Mouse (Mus musculus) midbrain, embryonic 13.5 days (tissue): ENCODE measurements around the gene Idh3a. TPM values are rescaled to one million over a fixed set of nuclear protein-coding genes. Genes with fewer than 3 reads are reported as not detected.
"Not testable (repeated sequence)": the region's sequence is repeated elsewhere in the genome, so short reads cannot be mapped to it uniquely, and the experiment has no call there.

Experiments
- ATAC-seq: fragments of 200-750 bp; cut with Nextera tagmentation; 2 replicates; pipeline ENCODE4 v1.8.0; 2017; ENCODE audit warnings: mild to moderate bottlenecking, moderate TSS enrichment, moderate library complexity
- H3K27ac ChIP-seq: fragments of 300-500 bp; sonication (generic); 2 replicates; pipeline ENCODE4 v1.5.1; 2015; ENCODE audit warnings: inconsistent platforms, mild to moderate bottlenecking, moderate library complexity
- H3K27me3 ChIP-seq: fragments of 300-500 bp; sonication (generic); 2 replicates; pipeline ENCODE4 v1.6.1; 2015; ENCODE audit warnings: mild to moderate bottlenecking, inconsistent platforms
- H3K36me3 ChIP-seq: fragments of 300-500 bp; sonication (generic); 2 replicates; pipeline ENCODE4 v1.6.1; 2015; ENCODE audit warnings: mild to moderate bottlenecking, inconsistent platforms
- H3K4me1 ChIP-seq: fragments of 300-500 bp; sonication (generic); replicated peaks from 2 replicates; pipeline ENCODE4 v1.6.1; 2015; ENCODE audit warnings: inconsistent platforms
- H3K4me2 ChIP-seq: fragments of 300-500 bp; sonication (generic); replicated peaks from 2 replicates; pipeline ENCODE4 v1.6.1; 2015; ENCODE audit warnings: moderate library complexity, mild to moderate bottlenecking, inconsistent platforms
- H3K4me3 ChIP-seq: fragments of 300-500 bp; sonication (generic); replicated peaks from 2 replicates; pipeline ENCODE4 v1.5.1; 2015; ENCODE audit warnings: mild to moderate bottlenecking, inconsistent platforms
- H3K9ac ChIP-seq: fragments of 300-500 bp; sonication (generic); replicated peaks from 2 replicates; pipeline ENCODE4 v1.6.1; 2015; ENCODE audit warnings: mild to moderate bottlenecking, inconsistent platforms
- H3K9me3 ChIP-seq: fragments of 300-500 bp; sonication (generic); 2 replicates; pipeline ENCODE4 v1.6.1; 2016; ENCODE audit warnings: mild to moderate bottlenecking, inconsistent platforms
- WGBS: fragments of 180-500 bp; shearing (Covaris S2); methylation state at CpG from one replicate; pipeline ENCODE4 v1.1.7; 2015; 5-methylcytosine and 5-hydroxymethylcytosine counted together
- polyA plus RNA-seq: library from polyadenylated mRNA; unstranded; fragments of >200 nt; fragmentation: Nextera tagmentation; extraction: Ambion mirVana; gene quantifications from 2 replicates; pipeline ENCODE4 v1.2.1, GENCODE M21; 2015

The Idh3a gene
- polyA plus RNA-seq, 1 experiment from 2014 or later: 109 TPM

GRCm38 (mm10) chr9:54558731-54559130, 27.4 kb upstream of the Idh3a start:
- ATAC-seq: no peak
- 86% methylated on average over 8 of the region's 8 CpGs for WGBS
- Histone ChIP-seq H3K9ac (no peak overlapping the region), H3K4me1 (peaks cover 12% of the 10 kb centered on the region; the same call in 1 of the 2 replicates), H3K27ac (no peak overlapping the region), H3K27me3 (peaks cover 15% of the 10 kb centered on the region), H3K36me3 (no peaks in the 10 kb centered on the region), H3K4me3 (no peak overlapping the region), H3K9me3 (no peaks in the 10 kb centered on the region), H3K4me2 (no peak overlapping the region)

GRCm38 (mm10) chr9:54559771-54560471, 26.2 kb upstream of the Idh3a start, which contains the start of gene Cib2:
TSS of gene Cib2 (minus strand) at chr9:54560218.
- WGBS: 1% methylated on average over 54 of the region's 54 CpGs
- H3K9ac ChIP-seq: peak within 1 kb of the TSS; percentile 69
- peak within 1 kb of the TSS; percentile 73 for H3K4me2 ChIP-seq
- peaks cover 12% of the 10 kb centered on the region; the same call in 1 of the 2 replicates for H3K4me1 ChIP-seq
- ATAC-seq: peak; percentile 98
- no peaks in the 10 kb centered on the region for H3K9me3 ChIP-seq
- H3K27ac ChIP-seq: no peak within 1 kb of the TSS
- H3K36me3 ChIP-seq: no peaks in the 10 kb centered on the region
- H3K27me3 ChIP-seq: peaks cover 15% of the 10 kb centered on the region
- peak within 1 kb of the TSS; percentile 54 for H3K4me3 ChIP-seq

GRCm38 (mm10) chr9:54560831-54561601, 25.1 kb upstream of the Idh3a start:
- Histone ChIP-seq H3K4me1 (peaks cover 12% of the 10 kb centered on the region; the same call in 1 of the 2 replicates), H3K9ac (no peak overlapping the region), H3K27me3 (peaks cover 15% of the 10 kb centered on the region), H3K27ac (no peak overlapping the region), H3K9me3 (no peaks in the 10 kb centered on the region), H3K36me3 (no peaks in the 10 kb centered on the region), H3K4me2 (no peak overlapping the region), H3K4me3 (no peak overlapping the region)
- WGBS: 86% methylated on average over 8 of the region's 8 CpGs
- ATAC-seq: no peak

- no peak overlapping the region for H3K27ac ChIP-seq
- 66% methylated on average over 4 of the region's 4 CpGs for WGBS
- ATAC-seq: no peak
- H3K4me1 ChIP-seq: no peaks in the 10 kb centered on the region
- H3K4me3 ChIP-seq: no peak overlapping the region
- no peaks in the 10 kb centered on the region for H3K36me3 ChIP-seq
- H3K9ac ChIP-seq: no peak overlapping the region
- no peaks in the 10 kb centered on the region for H3K9me3 ChIP-seq
- H3K4me2 ChIP-seq: no peak overlapping the region
- H3K27me3 ChIP-seq: no peaks in the 10 kb centered on the region
Observed at GRCm38 (mm10) chr9:54566958-54567357, 19.2 kb upstream of the Idh3a start.

GRCm38 (mm10) chr9:54568732-54569131, 17.4 kb upstream of the Idh3a start:
- Histone ChIP-seq H3K4me1 (no peaks in the 10 kb centered on the region), H3K4me2 (no peak overlapping the region), H3K36me3 (no peaks in the 10 kb centered on the region), H3K4me3 (no peak overlapping the region), H3K9ac (no peak overlapping the region), H3K27ac (no peak overlapping the region), H3K27me3 (no peaks in the 10 kb centered on the region), H3K9me3 (no peaks in the 10 kb centered on the region)
- WGBS: 34% methylated on average over 2 of the region's 2 CpGs
- no peak for ATAC-seq

- H3K9ac ChIP-seq: no peak overlapping the region
- no peak for ATAC-seq
- 84% methylated on average over 9 of the region's 9 CpGs for WGBS
Observed at GRCm38 (mm10) chr9:54571130-54571839, 14.8 kb upstream of the Idh3a start.

GRCm38 (mm10) chr9:54583712-54584111, 2.4 kb upstream of the Idh3a start:
- no peaks in the 10 kb centered on the region for H3K27me3 ChIP-seq
- peaks cover 19% of the 10 kb centered on the region for H3K4me1 ChIP-seq
- H3K4me2 ChIP-seq: no peak overlapping the region
- no peak overlapping the region for H3K4me3 ChIP-seq
- H3K36me3 ChIP-seq: no peaks in the 10 kb centered on the region
- no peak overlapping the region for H3K9ac ChIP-seq
- H3K9me3 ChIP-seq: no peaks in the 10 kb centered on the region
- ATAC-seq: no peak
- no peak overlapping the region for H3K27ac ChIP-seq
- 63% methylated on average over 1 of the region's 1 CpGs for WGBS

More at GRCm38 (mm10) chr9:54571130-54571839, 14.8 kb upstream of the Idh3a start:
- Histone ChIP-seq H3K4me2 (no peak overlapping the region), H3K4me3 (no peak overlapping the region), H3K9me3 (no peaks in the 10 kb centered on the region), H3K27me3 (no peaks in the 10 kb centered on the region), H3K4me1 (no peaks in the 10 kb centered on the region), H3K27ac (no peak overlapping the region), H3K36me3 (no peaks in the 10 kb centered on the region)

- H3K9me3 ChIP-seq, ATAC-seq, H3K36me3 ChIP-seq, H3K4me2 ChIP-seq, H3K9ac ChIP-seq, H3K4me3 ChIP-seq, H3K27ac ChIP-seq, H3K27me3 ChIP-seq: not testable (repeated sequence)
- WGBS: 81% methylated on average over 2 of the region's 2 CpGs
- H3K4me1 ChIP-seq: peaks cover 20% of the 10 kb centered on the region
Observed at GRCm38 (mm10) chr9:54584127-54584526, 2.0 kb upstream of the Idh3a start.

GRCm38 (mm10) chr9:54585839-54586198, 315 bp upstream of the Idh3a start:
- Histone ChIP-seq H3K27me3 (no peaks in the 10 kb centered on the region), H3K9me3 (no peaks in the 10 kb centered on the region), H3K27ac (no peak overlapping the region), H3K4me2 (peak overlapping the region; percentile 96), H3K36me3 (peaks cover 6% of the 10 kb centered on the region; the same call in 1 of the 2 replicates), H3K4me1 (peaks cover 20% of the 10 kb centered on the region), H3K9ac (no peak overlapping the region), H3K4me3 (peak overlapping the region; percentile 96)
- peak; percentile 57 for ATAC-seq
- 36% methylated on average over 5 of the region's 5 CpGs for WGBS

GRCm38 (mm10) chr9:54587863-54588262, 1.7 kb downstream of the Idh3a start:
- Histone ChIP-seq H3K27ac (no peak overlapping the region), H3K4me3 (peak overlapping the region; percentile 96; the same call in 1 of the 2 replicates), H3K36me3 (peaks cover 24% of the 10 kb centered on the region), H3K9me3 (no peaks in the 10 kb centered on the region), H3K9ac (0 out of 2 replicates have a peak overlapping the region, but pooled peaks have one; percentile 11), H3K27me3 (no peaks in the 10 kb centered on the region), H3K4me2 (peak overlapping the region; percentile 96), H3K4me1 (peaks cover 20% of the 10 kb centered on the region)
- ATAC-seq: no peak
- 40% methylated on average over 4 of the region's 4 CpGs for WGBS

- peaks cover 80% of the 10 kb centered on the region for H3K36me3 ChIP-seq
- WGBS: 82% methylated on average over 4 of the region's 4 CpGs
- H3K4me2 ChIP-seq, H3K9me3 ChIP-seq, H3K27ac ChIP-seq, H3K4me3 ChIP-seq, H3K9ac ChIP-seq, H3K27me3 ChIP-seq, ATAC-seq, H3K4me1 ChIP-seq: not testable (repeated sequence)
Observed at GRCm38 (mm10) chr9:54593652-54594051, 7.5 kb downstream of the Idh3a start.
